Mouse (Mus musculus): ENCODE measurements at regions not wholly inside any gene's neighbourhood (a gene's known extent, or its start where the extent isn't known, plus 50 kb on each side); places are given as distances from the start of the nearest gene placed in this dataset.

DNA sequence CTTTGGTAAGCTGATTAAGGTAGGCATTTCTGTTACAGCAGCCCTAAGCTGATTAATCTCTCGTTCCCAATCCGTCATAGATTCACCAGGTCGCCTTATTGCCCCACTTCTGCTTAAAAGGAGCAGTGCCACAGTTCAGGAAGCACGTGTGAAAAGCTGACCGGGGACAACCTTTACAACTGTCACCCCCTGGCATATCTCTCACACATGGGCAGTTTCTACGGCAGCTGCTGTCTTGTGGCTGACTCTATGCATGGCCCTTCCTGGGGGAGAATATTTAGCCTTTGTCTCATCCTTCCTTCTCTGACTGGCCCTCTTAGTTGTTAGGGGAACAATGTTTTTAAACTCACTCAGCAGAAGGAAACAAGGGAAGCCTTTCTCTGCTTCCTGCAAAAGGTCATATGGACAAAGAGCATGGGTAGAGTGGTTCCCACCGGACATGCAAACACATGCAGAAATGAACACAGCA is 290.9 kb upstream of the Rnaseh2b start:
- Histone ChIP-seq H3K9ac (no peak overlapping the region), H3K36me3 (no peaks in the 10 kb centered on the region), H3K27me3 (no peaks in the 10 kb centered on the region), H3K4me1 (peaks cover 26% of the 10 kb centered on the region), H3K9me3 (no peaks in the 10 kb centered on the region), H3K27ac (no peak overlapping the region), H3K4me3 (no peak overlapping the region), H3K4me2 (replicated peaks) (no peak overlapping the region)
- no peak for ATAC-seq (ENCODE audit: low FRiP score, low read depth)
- WGBS: 47% methylated on average over 7 of the region's 7 CpGs

DNA sequence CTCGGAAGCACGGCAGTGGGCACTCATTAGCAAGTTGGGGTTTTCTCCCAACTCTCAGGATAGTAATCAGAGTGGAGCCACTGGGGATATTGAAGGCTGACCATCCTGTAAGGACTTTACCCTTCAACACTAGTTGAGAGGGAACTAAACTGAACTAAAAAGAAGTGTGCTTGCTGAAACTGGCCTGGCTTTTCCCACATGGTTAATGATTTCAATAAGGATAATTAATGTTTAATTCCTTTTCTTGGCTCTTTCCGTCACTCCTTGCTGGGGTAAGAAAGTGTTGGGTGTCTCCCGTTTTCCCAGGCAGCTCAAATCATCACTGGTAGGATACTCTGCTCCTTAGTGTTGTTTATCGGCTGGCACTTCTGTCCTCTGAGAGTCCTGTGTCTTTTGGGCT is 290.3 kb upstream of the Rnaseh2b start:
- Histone ChIP-seq H3K4me2 (replicated peaks) (no peak overlapping the region), H3K9me3 (no peaks in the 10 kb centered on the region), H3K4me1 (peaks cover 26% of the 10 kb centered on the region), H3K9ac (no peak overlapping the region), H3K27me3 (no peaks in the 10 kb centered on the region), H3K36me3 (no peaks in the 10 kb centered on the region), H3K27ac (no peak overlapping the region), H3K4me3 (no peak overlapping the region)
- WGBS: 65% methylated on average over 5 of the region's 5 CpGs
- ATAC-seq (ENCODE audit: low FRiP score, low read depth): no peak

- no peak overlapping the region for H3K9ac ChIP-seq
- no peaks in the 10 kb centered on the region for H3K36me3 ChIP-seq
- peak overlapping the region; percentile 6; the same call in 1 of the 2 replicates for H3K27ac ChIP-seq
- H3K4me2 ChIP-seq (replicated peaks): peak overlapping the region; percentile 35
- ATAC-seq (ENCODE audit: low FRiP score, low read depth): no peak; the same call in 1 of the 2 replicates
- 0 out of 2 replicates have a peak, but pooled peaks cover 3% of the 10 kb centered on the region for H3K9me3 ChIP-seq
- WGBS: 38% methylated on average over 16 of the region's 16 CpGs
- H3K27me3 ChIP-seq: no peaks in the 10 kb centered on the region
- H3K4me1 ChIP-seq: peaks cover 26% of the 10 kb centered on the region
- no peak overlapping the region for H3K4me3 ChIP-seq
These were observed 289.2 kb upstream of the Rnaseh2b start for GRCm38 (mm10) chr14:62003013-62003781.

DNA sequence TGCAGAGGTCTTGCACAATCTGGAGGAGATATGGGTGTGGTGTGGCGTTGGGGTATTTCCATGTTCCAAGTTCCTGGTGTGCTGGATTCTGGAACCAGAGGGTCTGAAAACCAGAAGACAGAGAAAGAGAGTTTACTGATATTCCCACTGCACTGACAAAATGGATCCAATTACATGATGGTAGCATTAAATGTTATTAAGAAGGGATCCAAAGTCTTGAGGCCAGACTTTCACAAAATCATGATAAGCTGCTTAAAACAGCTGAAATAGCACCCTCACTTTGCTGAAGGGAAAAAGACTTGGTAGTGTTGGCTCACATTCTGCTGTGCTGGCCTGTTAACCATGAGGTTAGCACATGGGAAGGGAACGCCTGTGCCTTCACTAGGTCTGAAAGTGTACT is 288.6 kb upstream of the Rnaseh2b start:
- H3K9ac ChIP-seq: no peak overlapping the region
- H3K4me3 ChIP-seq: no peak overlapping the region
- no peaks in the 10 kb centered on the region for H3K36me3 ChIP-seq
- H3K4me2 ChIP-seq (replicated peaks): no peak overlapping the region
- WGBS: 65% methylated on average over 2 of the region's 2 CpGs
- 0 out of 2 replicates have a peak, but pooled peaks cover 3% of the 10 kb centered on the region for H3K9me3 ChIP-seq
- H3K4me1 ChIP-seq: peaks cover 26% of the 10 kb centered on the region
- no peaks in the 10 kb centered on the region for H3K27me3 ChIP-seq
- no peak overlapping the region for H3K27ac ChIP-seq
- ATAC-seq (ENCODE audit: low FRiP score, low read depth): no peak; the same call in 1 of the 2 replicates

- Histone ChIP-seq H3K4me1 (peaks cover 5% of the 10 kb centered on the region), H3K27ac (no peak overlapping the region), H3K27me3 (no peaks in the 10 kb centered on the region), H3K36me3 (no peaks in the 10 kb centered on the region), H3K9me3 (peaks cover 3% of the 10 kb centered on the region; the same call in 1 of the 2 replicates), H3K9ac (no peak overlapping the region), H3K4me3 (no peak overlapping the region), H3K4me2 (replicated peaks) (no peak overlapping the region)
- no peak for ATAC-seq (ENCODE audit: low FRiP score, low read depth)
- WGBS: 86% methylated on average over 5 of the region's 5 CpGs
These were observed 283.7 kb upstream of the Rnaseh2b start for GRCm38 (mm10) chr14:62008707-62009106.

- WGBS: 86% methylated on average over 4 of the region's 4 CpGs
- Histone ChIP-seq H3K4me1 (peaks cover 16% of the 10 kb centered on the region), H3K4me2 (replicated peaks) (no peak overlapping the region)
These were observed 273.6 kb upstream of the Rnaseh2b start for GRCm38 (mm10) chr14:62018804-62019203.

DNA sequence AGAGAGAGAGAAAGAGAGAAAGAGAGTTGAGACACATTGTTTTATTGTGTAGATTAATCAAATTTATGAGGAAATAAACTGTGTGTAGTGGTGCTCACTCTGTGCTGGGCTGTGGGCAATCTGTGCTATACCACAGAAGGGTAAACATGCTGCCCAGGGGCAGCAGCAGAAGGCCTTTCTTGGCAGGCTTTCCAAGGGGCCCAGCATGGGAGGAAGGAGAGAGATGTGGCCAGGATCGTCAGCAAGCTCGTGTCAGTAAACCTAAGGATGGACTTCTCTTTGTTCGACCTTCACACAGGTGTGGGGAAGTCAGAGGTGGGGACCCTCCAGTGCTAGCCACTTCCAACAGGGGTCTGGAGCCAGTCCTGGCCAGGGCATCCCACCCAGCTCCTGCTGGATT is 271.4 kb upstream of the Rnaseh2b start:
- no peaks in the 10 kb centered on the region for H3K27me3 ChIP-seq
- 50% methylated on average over 3 of the region's 3 CpGs for WGBS

More at GRCm38 (mm10) chr14:62018804-62019203, 273.6 kb upstream of the Rnaseh2b start:
- H3K27me3 ChIP-seq: no peaks in the 10 kb centered on the region
- no peaks in the 10 kb centered on the region for H3K36me3 ChIP-seq
- no peak overlapping the region for H3K27ac ChIP-seq
- H3K9me3 ChIP-seq: no peaks in the 10 kb centered on the region
- no peak overlapping the region for H3K9ac ChIP-seq
- no peak for ATAC-seq (ENCODE audit: low FRiP score, low read depth)
- H3K4me3 ChIP-seq: no peak overlapping the region

DNA sequence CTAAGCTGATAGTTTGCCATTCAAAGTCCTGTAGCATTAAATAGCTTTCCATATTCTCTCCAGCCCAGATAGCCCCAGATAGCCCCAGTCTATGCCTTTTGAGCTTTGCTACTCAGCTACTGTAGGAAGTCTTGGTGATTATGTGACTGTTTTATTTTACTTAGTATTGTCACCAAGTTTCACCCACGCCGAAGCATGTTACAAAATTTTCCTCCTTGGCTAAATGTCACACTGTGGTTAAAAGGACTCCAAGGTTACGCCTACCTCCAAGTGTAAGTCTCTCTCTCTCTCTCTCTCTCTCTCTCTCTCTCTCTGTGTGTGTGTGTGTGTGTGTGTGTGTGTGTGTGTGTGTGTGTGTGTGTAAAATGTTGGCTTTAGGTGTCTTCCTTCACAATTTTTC is 270.2 kb upstream of the Rnaseh2b start:
- H3K27ac ChIP-seq: no peak overlapping the region
- no peaks in the 10 kb centered on the region for H3K9me3 ChIP-seq
- no peaks in the 10 kb centered on the region for H3K27me3 ChIP-seq
- H3K4me3 ChIP-seq: no peak overlapping the region
- no peaks in the 10 kb centered on the region for H3K36me3 ChIP-seq
- ATAC-seq (ENCODE audit: low FRiP score, low read depth): no peak
- H3K9ac ChIP-seq: no peak overlapping the region
- no peak overlapping the region for H3K4me2 ChIP-seq (replicated peaks)
- peaks cover 16% of the 10 kb centered on the region for H3K4me1 ChIP-seq
- WGBS: 87% methylated on average over 3 of the region's 3 CpGs

More for the DNA sequence above, 271.4 kb upstream of the Rnaseh2b start:
- H3K27ac ChIP-seq: peak overlapping the region; percentile 39; the same call in 1 of the 2 replicates
- H3K4me2 ChIP-seq (replicated peaks): no peak overlapping the region
- ATAC-seq (ENCODE audit: low FRiP score, low read depth): no peak
- no peaks in the 10 kb centered on the region for H3K9me3 ChIP-seq
- no peak overlapping the region for H3K4me3 ChIP-seq
- H3K36me3 ChIP-seq: no peaks in the 10 kb centered on the region
- peaks cover 16% of the 10 kb centered on the region for H3K4me1 ChIP-seq
- no peak overlapping the region for H3K9ac ChIP-seq

GRCm38 (mm10) chr14:62023022-62023421 is 269.4 kb upstream of the Rnaseh2b start:
- no peak overlapping the region for H3K4me2 ChIP-seq (replicated peaks)

GRCm38 (mm10) chr14:62027751-62028279 is 264.6 kb upstream of the Rnaseh2b start:
- Histone ChIP-seq H3K27me3 (no peaks in the 10 kb centered on the region), H3K27ac (no peak overlapping the region), H3K36me3 (no peaks in the 10 kb centered on the region), H3K9ac (no peak overlapping the region), H3K4me3 (no peak overlapping the region), H3K4me1 (peaks cover 13% of the 10 kb centered on the region; the same call in 1 of the 2 replicates), H3K9me3 (no peaks in the 10 kb centered on the region), H3K4me2 (replicated peaks) (no peak overlapping the region)
- no peak for ATAC-seq (ENCODE audit: low FRiP score, low read depth)
- WGBS: 66% methylated on average over 8 of the region's 8 CpGs

More at GRCm38 (mm10) chr14:62023022-62023421, 269.4 kb upstream of the Rnaseh2b start:
- Histone ChIP-seq H3K4me3 (no peak overlapping the region), H3K27ac (no peak overlapping the region), H3K36me3 (no peaks in the 10 kb centered on the region), H3K9me3 (no peaks in the 10 kb centered on the region), H3K27me3 (no peaks in the 10 kb centered on the region), H3K4me1 (peaks cover 16% of the 10 kb centered on the region), H3K9ac (no peak overlapping the region)
- WGBS: 78% methylated on average over 7 of the region's 7 CpGs
- no peak for ATAC-seq (ENCODE audit: low FRiP score, low read depth)

GRCm38 (mm10) chr14:62030059-62030458 is 262.3 kb upstream of the Rnaseh2b start:
- H3K9ac ChIP-seq: no peak overlapping the region
- no peaks in the 10 kb centered on the region for H3K36me3 ChIP-seq
- no peaks in the 10 kb centered on the region for H3K9me3 ChIP-seq
- 66% methylated on average over 7 of the region's 7 CpGs for WGBS
- H3K4me2 ChIP-seq (replicated peaks): no peak overlapping the region
- H3K4me3 ChIP-seq: no peak overlapping the region
- no peaks in the 10 kb centered on the region for H3K27me3 ChIP-seq
- no peak overlapping the region; the same call in 1 of the 2 replicates for H3K27ac ChIP-seq
- ATAC-seq (ENCODE audit: low FRiP score, low read depth): no peak
- peaks cover 22% of the 10 kb centered on the region for H3K4me1 ChIP-seq

DNA sequence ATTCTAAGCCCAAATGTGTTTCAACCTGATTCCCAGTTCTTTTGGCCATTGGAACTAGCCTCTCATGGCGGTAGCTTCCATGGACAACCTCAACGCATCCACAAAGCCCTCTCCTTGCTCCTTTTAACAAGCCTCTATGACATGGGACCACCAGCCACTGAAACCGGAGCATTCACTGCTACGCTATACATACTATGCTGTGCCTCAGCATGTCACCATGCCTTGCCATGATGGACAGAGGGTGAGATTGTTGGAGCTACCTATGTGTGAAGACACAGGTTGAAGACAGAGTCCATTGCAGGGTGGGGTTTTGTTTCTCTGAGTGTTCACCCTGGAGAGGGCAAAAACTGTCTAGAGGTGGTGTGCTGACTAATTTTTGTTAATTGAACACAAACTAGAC is 258.7 kb upstream of the Rnaseh2b start:
- Histone ChIP-seq H3K4me2 (replicated peaks) (no peak overlapping the region), H3K9ac (no peak overlapping the region), H3K27ac (no peak overlapping the region; the same call in 1 of the 2 replicates), H3K36me3 (no peaks in the 10 kb centered on the region), H3K4me3 (no peak overlapping the region), H3K27me3 (no peaks in the 10 kb centered on the region), H3K9me3 (no peaks in the 10 kb centered on the region), H3K4me1 (peaks cover 42% of the 10 kb centered on the region)
- 95% methylated on average over 4 of the region's 4 CpGs for WGBS
- no peak for ATAC-seq (ENCODE audit: low FRiP score, low read depth)
